Mouse (Mus musculus): ENCODE measurements around the gene Ankrd2.

DNA sequence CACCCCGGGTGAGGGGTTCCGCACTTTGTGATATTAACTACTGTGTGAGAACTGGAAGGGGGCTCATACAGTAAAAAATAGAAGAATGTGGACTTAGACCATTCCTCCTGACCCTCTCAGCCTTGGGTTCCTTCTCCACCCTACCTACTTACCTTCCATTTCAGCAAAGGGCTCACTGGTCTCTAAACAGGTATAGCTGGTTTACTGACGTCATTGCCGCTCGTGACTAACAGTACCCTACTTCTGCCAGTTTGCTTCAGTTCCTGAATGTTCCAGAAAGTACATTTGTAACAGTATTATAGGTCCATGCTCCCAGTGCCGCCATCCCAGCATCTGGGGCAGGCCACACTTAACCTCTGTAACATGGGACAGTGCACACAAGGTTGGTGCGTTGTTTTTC is 41.8 kb upstream of the Ankrd2 start:
- no peak for TF ChIP-seq POLR2A (IDR thresholded peaks at IDR 0.05; ENCODE audit: insufficient read depth, low read depth, low read length)
- no peak for TF ChIP-seq CTCF (IDR thresholded peaks at IDR 0.05)

All from heart, adult 2 months (tissue).